Mouse (Mus musculus): Measurements from ENCODE around the gene Lin7a.

Lin7a gene

GRCm38 (mm10) chr10:107323865-107324264 lies 52.4 kb downstream of the Lin7a start:
- DNase-seq (ENCODE audit: low spot score in 2 of 2) = no peak

- DNase-seq (ENCODE audit: low spot score in 2 of 2) = no peak
Measured at GRCm38 (mm10) chr10:107325558-107325957, 54.1 kb downstream of the Lin7a start.

GRCm38 (mm10) chr10:107339524-107339923 lies 68.0 kb downstream of the Lin7a start:
- DNase-seq (ENCODE audit: low spot score in 2 of 2) = no peak

DNA sequence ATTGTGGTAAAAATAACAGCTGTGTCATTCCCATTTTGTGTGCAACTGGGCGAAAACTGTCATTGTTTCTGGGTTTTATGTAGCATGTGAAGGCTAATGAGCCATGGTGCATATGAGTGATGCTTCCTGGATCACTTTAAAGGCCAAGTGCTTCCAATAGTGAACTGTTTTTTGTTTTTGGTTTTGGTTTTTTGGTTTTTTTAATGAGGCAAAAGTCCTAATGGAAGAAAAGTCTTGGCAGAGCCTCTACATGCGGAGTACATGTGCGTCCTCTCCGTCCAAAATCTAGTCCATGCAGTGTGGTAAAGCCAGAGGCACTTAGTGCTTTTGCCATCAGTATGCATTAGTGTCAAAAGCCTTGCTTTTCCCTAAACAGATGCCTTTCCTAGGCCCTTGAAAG lies 69.7 kb downstream of the Lin7a start:
- DNase-seq (ENCODE audit: low spot score in 2 of 2) = no peak

DNA sequence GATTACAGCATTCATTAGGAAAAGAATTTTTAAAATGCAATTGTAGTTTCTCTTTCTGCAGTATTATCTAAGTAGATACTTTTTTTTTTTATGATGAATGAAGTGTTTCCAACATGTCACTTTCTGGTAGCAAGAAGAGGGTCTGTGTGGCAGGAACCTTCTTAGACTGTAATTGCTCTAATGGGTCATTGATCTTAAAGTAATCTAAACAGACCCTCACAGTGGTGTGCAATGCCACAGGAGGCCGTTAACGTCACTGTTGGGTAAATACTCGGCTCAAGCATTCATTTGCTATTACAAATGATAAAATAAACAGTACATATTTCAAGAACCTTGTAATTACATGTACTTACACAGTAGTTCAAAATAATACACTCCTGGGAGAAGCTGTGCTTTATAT lies 72.7 kb downstream of the Lin7a start:
- no peak for DNase-seq (ENCODE audit: low spot score in 2 of 2)

DNA sequence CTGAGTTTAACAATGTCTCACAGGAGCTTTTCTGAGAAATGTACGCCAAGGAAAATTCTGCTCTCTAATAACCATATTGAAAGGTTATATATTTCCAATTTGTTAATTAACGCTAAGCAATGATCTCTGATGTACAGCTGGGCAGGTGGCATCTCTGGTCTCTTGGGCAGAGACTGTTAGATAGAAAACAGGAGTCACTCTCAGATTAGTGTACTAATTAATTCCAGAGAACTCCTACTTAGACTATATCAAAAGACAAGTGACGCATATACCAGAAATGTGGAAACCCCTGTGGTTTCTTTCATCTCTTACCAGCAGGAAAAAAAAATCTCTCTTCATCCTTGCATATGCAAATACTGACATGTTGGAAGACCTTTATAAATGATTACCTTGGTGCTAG lies 76.4 kb downstream of the Lin7a start:
- DNase-seq (ENCODE audit: low spot score in 2 of 2) = no peak

DNA sequence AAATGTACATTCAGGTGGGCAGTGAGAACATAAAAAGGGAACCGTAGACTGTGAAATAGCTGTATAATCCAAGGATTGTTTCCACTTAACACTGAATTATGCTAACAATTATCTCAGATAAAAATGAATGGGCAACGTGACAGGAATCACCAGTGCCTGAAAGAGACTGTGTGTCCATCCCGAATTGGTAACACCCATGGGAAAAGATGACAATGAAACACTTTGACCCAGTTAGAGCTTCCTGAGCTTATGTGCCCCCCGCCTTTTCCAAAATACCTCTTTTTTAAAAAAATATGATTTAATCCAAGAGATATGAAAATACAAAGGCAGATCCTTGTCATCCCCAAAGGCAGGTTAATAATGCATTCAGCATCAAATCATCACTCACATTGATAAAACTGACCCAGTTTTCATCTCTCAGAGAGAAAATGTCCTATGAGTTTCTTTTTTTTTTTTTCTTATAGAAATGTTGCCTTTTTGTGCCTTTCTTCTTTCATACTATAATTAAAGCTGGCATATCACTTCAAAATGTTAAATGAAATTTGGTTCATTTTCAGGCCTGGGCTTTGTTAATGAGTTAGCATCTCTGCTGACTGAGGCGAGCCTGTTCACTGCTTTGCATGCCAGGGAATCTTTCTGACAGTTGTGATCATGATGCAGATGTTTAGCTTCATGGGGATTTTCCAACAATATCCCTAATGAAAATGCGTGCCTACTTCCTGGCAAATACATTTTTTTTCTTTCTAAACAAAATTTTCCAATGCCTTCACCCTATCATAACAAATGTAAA lies 80.4 kb downstream of the Lin7a start:
- no peak for DNase-seq (ENCODE audit: low spot score in 2 of 2)

DNA sequence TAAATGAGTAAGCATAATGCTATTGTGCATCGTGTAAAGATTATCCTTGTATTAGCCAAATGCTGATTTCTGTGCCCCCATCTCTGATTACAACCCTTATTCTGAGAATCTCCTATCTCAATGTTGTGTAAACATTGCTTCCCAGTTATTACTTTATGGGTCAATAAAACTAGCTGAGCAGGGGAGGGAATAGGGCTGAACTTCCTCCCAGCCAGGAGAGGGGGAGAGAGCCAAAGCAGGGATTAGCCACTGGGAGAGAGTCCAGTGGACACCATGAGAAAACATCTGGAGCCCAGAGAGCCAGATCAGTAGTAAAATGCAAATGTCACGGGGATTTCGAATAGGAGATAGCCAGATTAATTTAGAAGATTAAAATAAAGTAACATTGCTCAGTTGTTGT lies 82.0 kb downstream of the Lin7a start:
- DNase-seq (ENCODE audit: low spot score in 2 of 2) = no peak

GRCm38 (mm10) chr10:107358443-107359040 lies 87.1 kb downstream of the Lin7a start:
- DNase-seq (ENCODE audit: low spot score in 2 of 2) = no peak

- no peak for DNase-seq (ENCODE audit: low spot score in 2 of 2)
Measured at GRCm38 (mm10) chr10:107359296-107359695, 87.8 kb downstream of the Lin7a start.

GRCm38 (mm10) chr10:107361546-107361945 lies 90.1 kb downstream of the Lin7a start:
- DNase-seq (ENCODE audit: low spot score in 2 of 2) = no peak

DNA sequence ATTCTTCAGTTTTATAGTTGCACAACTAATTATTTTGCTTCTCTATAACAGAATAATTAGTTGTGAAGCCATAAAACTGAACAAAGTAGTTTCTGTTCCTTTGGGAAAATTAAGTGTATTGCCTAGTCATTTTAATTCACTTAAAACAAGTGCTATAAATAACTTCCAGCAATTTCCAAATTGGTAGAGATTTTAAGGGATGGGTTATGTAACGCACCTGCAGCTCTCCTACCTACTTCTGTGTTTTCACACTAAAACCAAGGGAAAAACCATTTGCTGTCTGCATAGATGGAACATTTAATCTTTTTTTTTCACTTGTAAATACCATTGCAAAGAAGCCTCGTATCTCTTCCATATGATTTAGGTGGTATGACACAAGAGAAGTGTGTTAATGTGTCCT lies 90.5 kb downstream of the Lin7a start:
- DNase-seq (ENCODE audit: low spot score in 2 of 2) = no peak

GRCm38 (mm10) chr10:107363049-107363816 lies 91.7 kb downstream of the Lin7a start:
- no peak for DNase-seq (ENCODE audit: low spot score in 2 of 2)

- no peak for DNase-seq (ENCODE audit: low spot score in 2 of 2)
Measured at GRCm38 (mm10) chr10:107377218-107377617, 105.7 kb downstream of the Lin7a start.

DNA sequence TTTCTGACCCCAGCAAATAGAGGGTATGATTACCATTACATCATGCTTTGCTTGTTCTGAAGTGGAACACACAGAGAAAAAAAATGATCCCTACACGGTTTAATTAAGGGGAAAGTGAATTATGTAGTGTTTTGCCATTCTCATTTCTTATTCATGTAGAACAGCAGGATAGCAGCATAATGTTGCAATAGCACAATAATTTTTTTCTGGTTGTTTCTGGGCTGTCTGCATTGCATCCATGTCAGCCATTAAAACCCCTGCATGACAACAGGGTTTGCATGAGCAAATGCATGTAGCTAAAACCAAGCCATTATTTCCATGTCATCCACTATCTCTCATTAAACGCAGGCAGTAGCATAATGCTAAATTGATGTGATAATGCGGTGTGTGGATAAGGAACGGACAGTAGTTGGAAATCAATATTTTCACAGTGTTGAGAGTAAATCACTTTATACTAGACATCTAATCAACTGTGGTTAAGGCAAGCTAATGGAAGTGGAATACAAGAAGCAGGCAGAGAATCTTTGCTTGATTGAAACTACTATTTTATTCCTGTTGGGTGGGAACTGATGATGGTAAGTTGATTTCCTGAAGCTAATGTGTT lies 109.8 kb downstream of the Lin7a start:
- DNase-seq (ENCODE audit: low spot score in 2 of 2) = no peak

DNA sequence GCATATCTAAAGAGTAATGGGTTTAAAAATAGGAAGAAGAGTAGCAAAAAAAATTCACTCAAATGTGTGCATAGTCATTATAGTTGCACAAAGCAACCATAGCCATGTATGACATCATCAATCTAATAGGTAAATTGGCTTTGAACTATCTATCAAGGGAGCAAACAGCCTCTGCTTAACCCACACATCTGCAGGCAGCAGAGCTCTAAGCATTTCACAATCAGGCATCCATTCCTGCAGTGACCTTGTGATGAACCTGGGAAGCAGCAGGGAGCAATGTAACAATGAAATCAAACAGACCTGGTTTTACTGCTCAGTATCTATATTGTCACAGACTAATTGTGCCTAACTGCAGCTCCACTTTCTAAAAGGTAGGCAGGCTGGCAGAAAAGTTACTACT lies 112.3 kb downstream of the Lin7a start:
- no peak for DNase-seq (ENCODE audit: low spot score in 2 of 2)

GRCm38 (mm10) chr10:107389505-107389904 lies 118.0 kb downstream of the Lin7a start:
- peak; percentile 52 to 78 for DNase-seq (ENCODE audit: low spot score in 2 of 2)

- no peak for DNase-seq (ENCODE audit: low spot score in 2 of 2)
Measured at GRCm38 (mm10) chr10:107405347-107405746, 133.9 kb downstream of the Lin7a start.

- peak; percentile 15 to 53 for DNase-seq (ENCODE audit: low spot score in 2 of 2)
Measured at GRCm38 (mm10) chr10:107418306-107418705, 146.8 kb downstream of the Lin7a start.

DNA sequence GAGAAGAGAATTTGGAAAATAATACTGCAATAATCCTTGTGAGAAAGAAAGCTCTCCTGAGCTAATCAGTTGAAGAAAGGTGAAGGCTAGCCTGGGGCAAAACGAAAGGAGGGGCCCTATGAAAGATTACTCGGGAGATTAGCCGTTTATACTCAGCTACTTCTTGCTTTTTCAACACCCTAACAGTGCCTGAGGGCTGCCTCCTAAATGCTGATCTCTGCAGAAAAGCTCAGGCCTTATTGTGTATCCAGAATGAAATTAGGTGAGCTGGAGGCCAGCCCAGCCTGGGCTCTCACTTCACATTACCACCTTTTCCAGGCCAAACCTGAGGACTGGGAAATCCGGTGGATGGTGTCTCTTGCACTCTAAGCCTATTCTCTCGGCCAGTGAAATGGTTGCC lies 165.5 kb downstream of the Lin7a start:
- DNase-seq (ENCODE audit: low spot score in 2 of 2) = no peak

DNA sequence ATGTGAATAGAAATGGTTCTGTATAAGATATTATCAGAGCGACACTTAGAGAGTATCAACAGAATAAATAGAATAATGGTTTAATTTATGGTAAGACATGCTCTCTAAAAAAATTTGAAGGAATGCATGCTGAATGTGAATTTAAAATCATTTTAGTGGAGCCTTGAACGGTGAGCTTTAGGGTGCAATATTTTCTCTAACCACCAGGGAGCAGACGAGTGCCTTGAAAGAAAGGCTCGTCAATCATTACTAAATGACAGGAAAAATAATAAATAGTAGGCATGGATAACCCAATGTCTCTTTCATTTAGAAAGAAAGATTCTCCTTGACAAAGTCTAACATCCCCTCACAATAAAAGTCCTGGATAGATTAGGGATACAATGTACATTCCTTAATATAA lies 171.3 kb downstream of the Lin7a start:
- no peak for DNase-seq (ENCODE audit: low spot score in 2 of 2)

All from right cerebral cortex, postnatal 36 days (tissue).